ENCODE assay signal across 11 mouse cellular contexts in genomic region chr10:76416811-76417210, GRCm38 (mm10). TPM values are rescaled to one million over a fixed set of nuclear protein-coding genes. Genes with fewer than 3 reads are reported as not detected.
DNase-seq lines count a peak whose midpoint lies in the region; ATAC-seq and TF ChIP-seq lines count a peak whose summit lies in the region.
"Had no signal": no experiment of that assay in that cellular context is flagged by ENCODE, and none has a peak within 500 bp of the region (broad histone marks: within the 10 kb centered on the region; RNA-seq: fewer than 3 reads in every experiment).

No protein-coding gene starts in this region.

- H3K9me3 ChIP-seq in heart, embryonic 12.5 days (replicated peaks) = no peaks in the 10 kb centered on the region
- H3K9me3 ChIP-seq: limb, embryonic 12.5 days had no signal

- ATAC-seq in heart, embryonic 12.5 days (ENCODE audit: insufficient number of reproducible peaks, low FRiP score) = no peak

- no peak overlapping the region for H3K4me3 ChIP-seq in cerebellum, adult 2 months (replicated peaks; ENCODE audit: insufficient read depth, low read depth, low read length)
- no peak overlapping the region for H3K4me3 ChIP-seq in heart, embryonic 12.5 days
- H3K4me3 ChIP-seq: erythroblast, embryonic 14.5 days; limb, embryonic 12.5 days had no signal

- H3K36me3 ChIP-seq in heart, embryonic 12.5 days = peaks cover 92% of the 10 kb centered on the region

- TF ChIP-seq POLR2A in cerebellum, adult 2 months (IDR thresholded peaks at IDR 0.05; ENCODE audit: borderline replicate concordance, insufficient read depth, low read length) = no peak

- WGBS in cerebellum, adult 2 months = 28% methylated on average over 12 of the region's 12 CpGs
- WGBS in heart, embryonic 12.5 days = 70% methylated on average over 12 of the region's 12 CpGs

- no peak overlapping the region for H3K9ac ChIP-seq in heart, embryonic 12.5 days
- H3K9ac ChIP-seq: limb, embryonic 12.5 days had no signal

- no peak overlapping the region for H3K4me2 ChIP-seq in heart, embryonic 12.5 days
- H3K4me2 ChIP-seq: limb, embryonic 12.5 days had no signal

- no peaks in the 10 kb centered on the region for H3K27me3 ChIP-seq in cerebellum, adult 2 months (ENCODE audit: control insufficient read depth, insufficient read depth, low read length)
- no peaks in the 10 kb centered on the region for H3K27me3 ChIP-seq in heart, embryonic 12.5 days (replicated peaks)
- H3K27me3 ChIP-seq: limb, embryonic 12.5 days had no signal

- peak overlapping the region; percentile 82 for H3K27ac ChIP-seq in cerebellum, adult 2 months (ENCODE audit: insufficient read depth, low read length)
- H3K27ac ChIP-seq in heart, embryonic 12.5 days (ENCODE audit: poor library complexity, severe bottlenecking) = peak overlapping the region; percentile 61
- H3K27ac ChIP-seq: limb, embryonic 12.5 days had no signal

- H3K4me1 ChIP-seq in cerebellum, adult 2 months (ENCODE audit: control insufficient read depth, insufficient read depth, low read length) = peaks cover 8% of the 10 kb centered on the region
- 0 out of 2 replicates have a peak, but pooled peaks cover 5% of the 10 kb centered on the region for H3K4me1 ChIP-seq in heart, embryonic 12.5 days (replicated peaks)
- H3K4me1 ChIP-seq: limb, embryonic 12.5 days had no signal

- DNase-seq in cerebellum, adult 2 months = peak; percentile 78 to 86
- DNase-seq in cerebellum, postnatal 25 days = peak; percentile 67 to 69
- peak; percentile 58 to 79 for DNase-seq in left cerebral cortex, postnatal 25 days (ENCODE audit: low spot score in 2 of 2)
- no peak for DNase-seq in urinary bladder, postnatal 36 days (ENCODE audit: low spot score in 2 of 2)
- DNase-seq in B cell, adult 2 months = no peak
- no peak for DNase-seq in adrenal gland, adult (ENCODE audit: inconsistent age in 2 of 2, low spot score in 1 of 2)
- DNase-seq: thymus, postnatal 25 days had no signal

- no peak for TF ChIP-seq CTCF in cerebellum, adult 2 months (IDR thresholded peaks at IDR 0.05; ENCODE audit: borderline replicate concordance, insufficient read depth, low read depth, low read length)

- intact Hi-C loops in left cerebral cortex, postnatal 25 days (cut with DNase I) = no loop called here

RNA-seq across cellular contexts. Expression of gene AC141477.1, which starts 23.4 kb away (rescaled TPM):
- polyA plus RNA-seq in cerebellum, adult 2 months (2012; rRNA removed) = not detected in 2 replicates
- not detected in 2 replicates for polyA plus RNA-seq in heart, embryonic 12.5 days (2016; fragmentation: Nextera tagmentation; extraction: Ambion mirVana)
- not detected for total RNA-seq in left cerebral cortex, postnatal 25 days (2021)
- polyA plus RNA-seq: erythroblast, embryonic 14.5 days; limb, embryonic 12.5 days had no signal

RNA-seq across cellular contexts. Expression of gene Pcnt, which starts 25.8 kb away (rescaled TPM):
- polyA plus RNA-seq in cerebellum, adult 2 months (2012; rRNA removed) = 31.3 and 35.5 TPM in 2 replicates
- 13.3 and 13.7 TPM in 2 replicates for polyA plus RNA-seq in heart, embryonic 12.5 days (2016; fragmentation: Nextera tagmentation; extraction: Ambion mirVana)
- 10 to 100 TPM; 20.0 to 20.3 TPM for total RNA-seq in left cerebral cortex, postnatal 25 days (2021)

RNA-seq across cellular contexts. Expression of gene 2610028H24Rik, which starts 32.1 kb away (rescaled TPM):
- not detected in 2 replicates for polyA plus RNA-seq in cerebellum, adult 2 months (2012; rRNA removed)
- not detected in 2 replicates for polyA plus RNA-seq in heart, embryonic 12.5 days (2016; fragmentation: Nextera tagmentation; extraction: Ambion mirVana)
- not detected for total RNA-seq in left cerebral cortex, postnatal 25 days (2021)
- total RNA-seq: megakaryocyte progenitor cell, adult 5-6 weeks had no signal
- polyA plus RNA-seq: erythroblast, embryonic 14.5 days; limb, embryonic 12.5 days had no signal

RNA-seq across cellular contexts. Expression of gene Mcm3ap, which starts 51.9 kb away (rescaled TPM):
- polyA plus RNA-seq in cerebellum, adult 2 months (2012; rRNA removed) = 51.5 and 54.4 TPM in 2 replicates
- polyA plus RNA-seq in heart, embryonic 12.5 days (2016; fragmentation: Nextera tagmentation; extraction: Ambion mirVana) = 48.6 and 50.3 TPM in 2 replicates
- total RNA-seq in left cerebral cortex, postnatal 25 days (2021) = 10 to 100 TPM; 51.1 to 56.9 TPM

RNA-seq across cellular contexts. Expression of gene Ybey, which starts 52.1 kb away (rescaled TPM):
- 3.7 and 4.2 TPM in 2 replicates for polyA plus RNA-seq in cerebellum, adult 2 months (2012; rRNA removed)
- polyA plus RNA-seq in heart, embryonic 12.5 days (2016; fragmentation: Nextera tagmentation; extraction: Ambion mirVana) = 6.9 and 7.0 TPM in 2 replicates
- 1 to 10 TPM; 3.8 to 4.4 TPM for total RNA-seq in left cerebral cortex, postnatal 25 days (2021)

Comparison
In these comparisons a context has a peak if more than half of its experiments do, and no peak if none do; other contexts are left out.
1. DNase-seq: peak in cerebellum, adult 2 months (2 of 2), cerebellum, postnatal 25 days (2 of 2) and left cerebral cortex, postnatal 25 days (2 of 2); none in urinary bladder, postnatal 36 days (0 of 2), B cell, adult 2 months (0 of 2) and adrenal gland, adult (0 of 2).